Mouse (Mus musculus): Measurements from ENCODE around the gene Itpr1.

- no peak for TF ChIP-seq CTCF (IDR thresholded peaks at IDR 0.05; ENCODE audit: low read depth)
- no peak for TF ChIP-seq EP300 (optimal IDR thresholded peaks at IDR 0.05)
These were observed 27.8 kb upstream of the Itpr1 start, which contains the start of gene Sumf1 for GRCm38 (mm10) chr6:108184847-108185684.
